Mouse (Mus musculus): ENCODE measurements around the gene Prcp.

GRCm38 (mm10) chr7:92961876-92962275 is 87.6 kb downstream of the Prcp start:
- no peak for TF ChIP-seq CTCF (IDR thresholded peaks at IDR 0.05; ENCODE audit: extremely low read depth, insufficient read depth, insufficient read length, insufficient replicate concordance)
- no peak for TF ChIP-seq POLR2A (IDR thresholded peaks at IDR 0.05; ENCODE audit: low read depth, low read length)
